ENCODE assay signal across 8 mouse cellular contexts in genomic region chr12:25190360-25190759, GRCm38 (mm10).
DNase-seq lines count a peak whose midpoint lies in the region; ATAC-seq and TF ChIP-seq lines count a peak whose summit lies in the region.

No protein-coding gene starts in this region.

- peak overlapping the region; percentile 56; the same call in 1 of the 2 replicates for H3K27ac ChIP-seq in forebrain, embryonic 10.5 days
- H3K27ac ChIP-seq in forebrain, embryonic 15.5 days (replicated peaks), result no peak overlapping the region
- H3K27ac ChIP-seq in MEL (ENCODE audit: control insufficient read depth, low read depth, low read length), result peak overlapping the region; percentile 86
- H3K27ac ChIP-seq in heart, embryonic 14.5 days (replicated peaks in 1 of 2; ENCODE audit: control insufficient read depth in 1 of 2, insufficient read depth in 1 of 2, low read depth in 2 of 2, low read length in 2 of 2), result peak overlapping the region; percentile 3 to 68
- no peak overlapping the region for H3K27ac ChIP-seq in liver, embryonic 14.5 days

- no peaks in the 10 kb centered on the region for H3K9me3 ChIP-seq in forebrain, embryonic 10.5 days
- no peaks in the 10 kb centered on the region for H3K9me3 ChIP-seq in forebrain, embryonic 15.5 days
- no peaks in the 10 kb centered on the region for H3K9me3 ChIP-seq in MEL (replicated peaks; ENCODE audit: insufficient read depth, low read length)
- H3K9me3 ChIP-seq in heart, embryonic 14.5 days (ENCODE audit: control insufficient read depth, low read length), result peaks cover 4% of the 10 kb centered on the region; the same call in 1 of the 2 replicates
- no peaks in the 10 kb centered on the region for H3K9me3 ChIP-seq in liver, embryonic 14.5 days (ENCODE audit: control insufficient read depth, low read length)

- H3K27me3 ChIP-seq in forebrain, embryonic 10.5 days (ENCODE audit: poor library complexity, severe bottlenecking), result no peaks in the 10 kb centered on the region
- no peaks in the 10 kb centered on the region for H3K27me3 ChIP-seq in forebrain, embryonic 15.5 days
- no peaks in the 10 kb centered on the region for H3K27me3 ChIP-seq in MEL (ENCODE audit: control insufficient read depth in 1 of 2, insufficient read depth in 2 of 2, low read length in 2 of 2)
- no peaks in the 10 kb centered on the region for H3K27me3 ChIP-seq in heart, embryonic 14.5 days (ENCODE audit: control insufficient read depth, insufficient read depth, low read length)
- no peaks in the 10 kb centered on the region for H3K27me3 ChIP-seq in liver, embryonic 14.5 days (ENCODE audit: control insufficient read depth, insufficient read depth, low read length)

- H3K79me2 ChIP-seq in MEL (ENCODE audit: control insufficient read depth, insufficient read depth, low read length, poor library complexity), result no peaks in the 10 kb centered on the region; the same call in 1 of the 2 replicates

- peaks cover 8% of the 10 kb centered on the region for H3K4me1 ChIP-seq in forebrain, embryonic 10.5 days
- H3K4me1 ChIP-seq in forebrain, embryonic 15.5 days, result peaks cover 11% of the 10 kb centered on the region
- H3K4me1 ChIP-seq in MEL (ENCODE audit: control insufficient read depth in 1 of 2, insufficient read depth in 2 of 2, low read length in 2 of 2), result peaks cover 6 to 24% of the 10 kb centered on the region in 2 experiments; a peak in 3 of 4 replicates
- H3K4me1 ChIP-seq in heart, embryonic 14.5 days (ENCODE audit: control insufficient read depth in 2 of 2, insufficient read depth in 2 of 2, low read length in 2 of 2), result peaks cover 15% of the 10 kb centered on the region in 2 experiments
- H3K4me1 ChIP-seq in liver, embryonic 14.5 days (replicated peaks; ENCODE audit: control insufficient read depth in 2 of 2, insufficient read depth in 2 of 2, low read length in 1 of 2), result peaks cover 0 to 12% of the 10 kb centered on the region in 2 experiments; a peak in 2 of 4 replicates

- TF ChIP-seq CTCF in MEL (IDR thresholded peaks at IDR 0.05 in 2 of 3, conservative IDR thresholded peaks at IDR 0.05 in 1 of 3; ENCODE audit: control insufficient read depth in 1 of 3, insufficient read depth in 1 of 3, low read depth in 2 of 3, low read length in 3 of 3, poor library complexity in 1 of 3, severe bottlenecking in 1 of 3), result no peak
- no peak for TF ChIP-seq CTCF in liver, embryonic 14.5 days (IDR thresholded peaks at IDR 0.05; ENCODE audit: low read depth)

- WGBS in forebrain, embryonic 10.5 days, result 76% methylated on average over 6 of the region's 6 CpGs
- 78% methylated on average over 6 of the region's 6 CpGs for WGBS in forebrain, embryonic 15.5 days
- WGBS in heart, embryonic 14.5 days, result 36% methylated on average over 6 of the region's 6 CpGs
- WGBS in liver, embryonic 14.5 days (ENCODE audit: insufficient replicate concordance), result 9% methylated on average over 6 of the region's 6 CpGs

- DNase-seq in forebrain, embryonic 10.5 days (ENCODE audit: extremely low spot score, low spot score), result no peak
- DNase-seq in MEL (ENCODE audit: low read depth, low spot score), result peak; percentile 82
- no peak for DNase-seq in liver, embryonic 14.5 days (ENCODE audit: low read depth in 3 of 3, low spot score in 3 of 3)
- peak; percentile 60 for DNase-seq in thymus, postnatal 25 days
- DNase-seq in frontal cortex, adult 2 months (ENCODE audit: extremely low spot score in 1 of 2, low spot score in 1 of 2), result no peak

- no peak for TF ChIP-seq RAD21 in MEL (IDR thresholded peaks at IDR 0.05; ENCODE audit: low read depth, low read length)

- H3K9ac ChIP-seq in forebrain, embryonic 15.5 days (replicated peaks), result no peak overlapping the region
- H3K9ac ChIP-seq in MEL (ENCODE audit: control insufficient read depth, low read depth, low read length, poor library complexity, severe bottlenecking), result peak overlapping the region; percentile 62
- H3K9ac ChIP-seq in heart, embryonic 14.5 days (ENCODE audit: low read length), result no peak overlapping the region
- H3K9ac ChIP-seq in liver, embryonic 14.5 days (replicated peaks), result no peak overlapping the region

- peak; percentile 80 to 91 for TF ChIP-seq EP300 in MEL (IDR thresholded peaks at IDR 0.05; ENCODE audit: low read depth in 1 of 2, low read length in 2 of 2)
- no peak for TF ChIP-seq EP300 in liver, embryonic 14.5 days (IDR thresholded peaks at IDR 0.05; ENCODE audit: low read depth)

- no peak overlapping the region for H3K4me2 ChIP-seq in forebrain, embryonic 15.5 days (replicated peaks)
- no peak overlapping the region for H3K4me2 ChIP-seq in heart, embryonic 14.5 days (ENCODE audit: low read length)
- no peak overlapping the region for H3K4me2 ChIP-seq in liver, embryonic 14.5 days (ENCODE audit: low read depth)

- no peak for ATAC-seq in forebrain, embryonic 15.5 days (replicated peaks)
- ATAC-seq in heart, embryonic 14.5 days (ENCODE audit: insufficient number of reproducible peaks, insufficient read depth, low FRiP score, low read depth), result peak; percentile 32; the same call in 1 of the 2 replicates
- ATAC-seq in liver, embryonic 14.5 days (ENCODE audit: insufficient read depth), result peak; percentile 51; the same call in 1 of the 2 replicates
- ATAC-seq in erythroblast, adult 5-6 weeks (replicated peaks; ENCODE audit: low FRiP score, poor library complexity, severe bottlenecking), result no peak

- no peak; a peak in 1 of 4 replicates for TF ChIP-seq POLR2A in MEL (IDR thresholded peaks at IDR 0.05; ENCODE audit: control insufficient read depth in 1 of 2, insufficient read depth in 1 of 2, low read depth in 1 of 2, low read length in 2 of 2, poor library complexity in 1 of 2)

- no peak overlapping the region for H3K4me3 ChIP-seq in forebrain, embryonic 10.5 days
- no peak overlapping the region for H3K4me3 ChIP-seq in forebrain, embryonic 15.5 days
- peak overlapping the region; percentile 32 to 39; a peak in 3 of 4 replicates for H3K4me3 ChIP-seq in MEL (ENCODE audit: control insufficient read depth in 1 of 2, insufficient read depth in 1 of 2, low read depth in 2 of 2, low read length in 2 of 2)
- H3K4me3 ChIP-seq in heart, embryonic 14.5 days (ENCODE audit: control insufficient read depth in 1 of 2, insufficient read depth in 1 of 2, low read depth in 1 of 2, low read length in 2 of 2), result no peak overlapping the region
- H3K4me3 ChIP-seq in liver, embryonic 14.5 days (ENCODE audit: insufficient read depth in 1 of 2, low read depth in 2 of 2, low read length in 2 of 2), result no peak overlapping the region

- no peaks in the 10 kb centered on the region for H3K36me3 ChIP-seq in forebrain, embryonic 10.5 days (replicated peaks)
- no peaks in the 10 kb centered on the region for H3K36me3 ChIP-seq in forebrain, embryonic 15.5 days
- H3K36me3 ChIP-seq in MEL (ENCODE audit: control insufficient read depth in 1 of 2, insufficient read depth in 2 of 2, low read length in 2 of 2), result peaks cover 0 to 11% of the 10 kb centered on the region in 2 experiments; a peak in 2 of 4 replicates
- H3K36me3 ChIP-seq in heart, embryonic 14.5 days (ENCODE audit: control insufficient read depth, insufficient read depth, low read length), result no peaks in the 10 kb centered on the region
- no peaks in the 10 kb centered on the region for H3K36me3 ChIP-seq in liver, embryonic 14.5 days (replicated peaks; ENCODE audit: control insufficient read depth, insufficient read depth, low read depth)

TF ChIP-seq in MEL, 35 proteins besides CTCF, POLR2A, EP300 and RAD21 (continues in another document):
- TF ChIP-seq RCOR1 (IDR thresholded peaks at IDR 0.05; ENCODE audit: low read depth, low read length), result no peak; the same call in 1 of the 2 replicates
- TF ChIP-seq HCFC1 (IDR thresholded peaks at IDR 0.05; ENCODE audit: low read depth, low read length), result no peak
- TF ChIP-seq JUND (IDR thresholded peaks at IDR 0.05; ENCODE audit: low read depth, low read length), result no peak
- peak; percentile 71 for TF ChIP-seq MYB (IDR thresholded peaks at IDR 0.05; ENCODE audit: low read depth, low read length)
- peak; percentile 68 for TF ChIP-seq GATA1 (IDR thresholded peaks at IDR 0.05; ENCODE audit: low read depth, low read length)
- TF ChIP-seq MXI1 (IDR thresholded peaks at IDR 0.05; ENCODE audit: low read depth, low read length), result peak; percentile 53; the same call in 1 of the 2 replicates
- 0 out of 2 replicates have a peak, but pooled peaks have one; percentile 18 for TF ChIP-seq MAX (IDR thresholded peaks at IDR 0.05; ENCODE audit: low read length)
- no peak for TF ChIP-seq ZMIZ1 (IDR thresholded peaks at IDR 0.05; ENCODE audit: low read depth, low read length)
- TF ChIP-seq POLR2AphosphoS2 (IDR thresholded peaks at IDR 0.05; ENCODE audit: low read length), result peak; percentile 49; the same call in 1 of the 2 replicates
- TF ChIP-seq MEF2A (IDR thresholded peaks at IDR 0.05; ENCODE audit: extremely low read depth, insufficient replicate concordance, low read depth, low read length, poor library complexity, severe bottlenecking), result no peak
- peak; percentile 66; the same call in 1 of the 2 replicates for TF ChIP-seq ELF1 (IDR thresholded peaks at IDR 0.05; ENCODE audit: low read depth, low read length)
- TF ChIP-seq MAZ (IDR thresholded peaks at IDR 0.05; ENCODE audit: low read depth, low read length), result no peak
- peak; percentile 60 for TF ChIP-seq NELFE (IDR thresholded peaks at IDR 0.05; ENCODE audit: low read depth, low read length)
- TF ChIP-seq CHD1 (IDR thresholded peaks at IDR 0.05; ENCODE audit: low read depth, low read length), result no peak
- TF ChIP-seq MAFK (IDR thresholded peaks at IDR 0.05; ENCODE audit: borderline replicate concordance, low read depth, low read length), result no peak; the same call in 1 of the 2 replicates
- TF ChIP-seq TAL1 (IDR thresholded peaks at IDR 0.05; ENCODE audit: low read length), result peak; percentile 28
- TF ChIP-seq USF1 (IDR thresholded peaks at IDR 0.05; ENCODE audit: low read depth, low read length), result no peak
- no peak for TF ChIP-seq E2F4 (IDR thresholded peaks at IDR 0.05; ENCODE audit: borderline replicate concordance, low read depth, low read length)
- TF ChIP-seq NRF1 (IDR thresholded peaks at IDR 0.05; ENCODE audit: insufficient read depth, low read depth, low read length, poor library complexity, severe bottlenecking), result no peak
- TF ChIP-seq SMC3 (IDR thresholded peaks at IDR 0.05; ENCODE audit: low read depth, low read length), result peak; percentile 4; the same call in 1 of the 2 replicates
- TF ChIP-seq ZKSCAN1 (IDR thresholded peaks at IDR 0.05; ENCODE audit: low read depth, low read length), result no peak
- TF ChIP-seq BHLHE40 (IDR thresholded peaks at IDR 0.05; ENCODE audit: borderline replicate concordance, low read depth, low read length), result peak; percentile 66; the same call in 1 of the 2 replicates
- TF ChIP-seq ETS1 (IDR thresholded peaks at IDR 0.05; ENCODE audit: low read depth, low read length), result peak; percentile 99
- TF ChIP-seq SIN3A (IDR thresholded peaks at IDR 0.05; ENCODE audit: low read length), result peak; percentile 81
- TF ChIP-seq ZNF384 (IDR thresholded peaks at IDR 0.05; ENCODE audit: low read depth, low read length), result no peak
- peak; percentile 50; the same call in 1 of the 2 replicates for TF ChIP-seq TBP (IDR thresholded peaks at IDR 0.05; ENCODE audit: low read depth, low read length)

Comparison
In these comparisons a context has a peak if more than half of its experiments do, and no peak if none do; other contexts are left out.
1. H3K27ac ChIP-seq: peak in forebrain, embryonic 10.5 days (single experiment), MEL (single experiment) and heart, embryonic 14.5 days (2 of 2); none in forebrain, embryonic 15.5 days (single experiment) and liver, embryonic 14.5 days (single experiment).
2. DNase-seq: peak in MEL (single experiment) and thymus, postnatal 25 days (single experiment); none in forebrain, embryonic 10.5 days (single experiment), liver, embryonic 14.5 days (0 of 3) and frontal cortex, adult 2 months (0 of 2).
3. H3K4me3 ChIP-seq: peak in MEL (2 of 2); none in forebrain, embryonic 10.5 days (single experiment), forebrain, embryonic 15.5 days (single experiment), heart, embryonic 14.5 days (0 of 2) and liver, embryonic 14.5 days (0 of 2).
4. ATAC-seq: peak in heart, embryonic 14.5 days (single experiment) and liver, embryonic 14.5 days (single experiment); none in forebrain, embryonic 15.5 days (single experiment) and erythroblast, adult 5-6 weeks (single experiment).